Mouse (Mus musculus): ENCODE measurements around the gene Arhgap45.

The Arhgap45 gene

GRCm38 (mm10) chr10:80055891-80056290 lies 39.4 kb downstream of the Arhgap45 start:
- DNase-seq (ENCODE audit: inconsistent ontology term): no peak

GRCm38 (mm10) chr10:80056506-80056905 lies 40.1 kb downstream of the Arhgap45 start:
- no peak for DNase-seq (ENCODE audit: inconsistent ontology term)

- DNase-seq (ENCODE audit: inconsistent ontology term): no peak
Measured at GRCm38 (mm10) chr10:80056976-80057682, 40.7 kb downstream of the Arhgap45 start.

- no peak for DNase-seq (ENCODE audit: inconsistent ontology term)
Measured at GRCm38 (mm10) chr10:80057683-80058326, 41.4 kb downstream of the Arhgap45 start.

GRCm38 (mm10) chr10:80063104-80063503 lies 46.7 kb downstream of the Arhgap45 start:
- no peak for DNase-seq (ENCODE audit: inconsistent ontology term)

GRCm38 (mm10) chr10:80063877-80064650 lies 47.6 kb downstream of the Arhgap45 start:
- no peak for DNase-seq (ENCODE audit: inconsistent ontology term)

- no peak for DNase-seq (ENCODE audit: inconsistent ontology term)
Measured at GRCm38 (mm10) chr10:80069251-80069650, 52.8 kb downstream of the Arhgap45 start.

- no peak for DNase-seq (ENCODE audit: inconsistent ontology term)
Measured at GRCm38 (mm10) chr10:80069948-80070450, 53.5 kb downstream of the Arhgap45 start.

GRCm38 (mm10) chr10:80070837-80071515 lies 54.5 kb downstream of the Arhgap45 start:
- peak; percentile 97 for DNase-seq (ENCODE audit: inconsistent ontology term)

- no peak for DNase-seq (ENCODE audit: inconsistent ontology term)
Measured at GRCm38 (mm10) chr10:80071516-80071900, 55.1 kb downstream of the Arhgap45 start.

GRCm38 (mm10) chr10:80072623-80073489 lies 56.4 kb downstream of the Arhgap45 start:
- DNase-seq (ENCODE audit: inconsistent ontology term): no peak

GRCm38 (mm10) chr10:80074813-80075601 lies 58.6 kb downstream of the Arhgap45 start:
- peak; percentile 94 for DNase-seq (ENCODE audit: inconsistent ontology term)

- DNase-seq (ENCODE audit: inconsistent ontology term): no peak
Measured at GRCm38 (mm10) chr10:80075924-80076323, 59.5 kb downstream of the Arhgap45 start.

GRCm38 (mm10) chr10:80076386-80076785 lies 59.9 kb downstream of the Arhgap45 start:
- DNase-seq (ENCODE audit: inconsistent ontology term): no peak

GRCm38 (mm10) chr10:80077312-80077711 lies 60.9 kb downstream of the Arhgap45 start:
- no peak for DNase-seq (ENCODE audit: inconsistent ontology term)

GRCm38 (mm10) chr10:80078366-80078765 lies 61.9 kb downstream of the Arhgap45 start:
- no peak for DNase-seq (ENCODE audit: inconsistent ontology term)

- DNase-seq (ENCODE audit: inconsistent ontology term): no peak
Measured at GRCm38 (mm10) chr10:80080396-80081070, 64.1 kb downstream of the Arhgap45 start.

All from Muller cell, postnatal 12 days (primary cell).